Mouse (Mus musculus): Measurements from ENCODE around the gene A430005L14Rik. TPM values are rescaled to one million over a fixed set of nuclear protein-coding genes. Genes with fewer than 3 reads are reported as not detected.

Gene A430005L14Rik
- polyA plus RNA-seq, 1 experiment = 43.1 TPM

- Histone ChIP-seq H3K27me3 (ENCODE audit: control insufficient read depth, insufficient read depth, low read length) (no peaks in the 10 kb centered on the region), H3K36me3 (ENCODE audit: control insufficient read depth, insufficient read depth, low read length) (peaks cover 74% of the 10 kb centered on the region), H3K27ac (ENCODE audit: insufficient read depth, low read depth, low read length) (no peak overlapping the region), H3K4me3 (ENCODE audit: low read depth, low read length) (no peak overlapping the region), H3K4me1 (ENCODE audit: control insufficient read depth, insufficient read depth, insufficient read length, low read length) (no peaks in the 10 kb centered on the region)
- TF ChIP-seq POLR2A (IDR thresholded peaks at IDR 0.05; ENCODE audit: low read depth, low read length) = no peak
- TF ChIP-seq CTCF (IDR thresholded peaks at IDR 0.05; ENCODE audit: extremely low read depth, insufficient read length, insufficient replicate concordance, low read depth, low read length) = no peak
- 91% methylated on average over 8 of the region's 8 CpGs for WGBS
Observed at GRCm38 (mm10) chr4:153993505-153993904, 36.5 kb downstream of the A430005L14Rik start.

- Histone ChIP-seq H3K4me1 (ENCODE audit: control insufficient read depth, insufficient read depth, insufficient read length, low read length) (no peaks in the 10 kb centered on the region), H3K36me3 (ENCODE audit: control insufficient read depth, insufficient read depth, low read length) (peaks cover 10% of the 10 kb centered on the region; the same call in 1 of the 2 replicates), H3K27ac (ENCODE audit: insufficient read depth, low read depth, low read length) (no peak overlapping the region), H3K4me3 (ENCODE audit: low read depth, low read length) (no peak overlapping the region), H3K27me3 (ENCODE audit: control insufficient read depth, insufficient read depth, low read length) (no peaks in the 10 kb centered on the region)
- no peak for TF ChIP-seq CTCF (IDR thresholded peaks at IDR 0.05; ENCODE audit: extremely low read depth, insufficient read length, insufficient replicate concordance, low read depth, low read length)
- no peak for TF ChIP-seq POLR2A (IDR thresholded peaks at IDR 0.05; ENCODE audit: low read depth, low read length)
- 90% methylated on average over 5 of the region's 5 CpGs for WGBS
Observed at GRCm38 (mm10) chr4:154005488-154005887, 48.5 kb downstream of the A430005L14Rik start.

- H3K36me3 ChIP-seq (ENCODE audit: control insufficient read depth, insufficient read depth, low read length) = peaks cover 10% of the 10 kb centered on the region; the same call in 1 of the 2 replicates
- no peak overlapping the region for H3K27ac ChIP-seq (ENCODE audit: insufficient read depth, low read depth, low read length)
- TF ChIP-seq CTCF (IDR thresholded peaks at IDR 0.05; ENCODE audit: extremely low read depth, insufficient read length, insufficient replicate concordance, low read depth, low read length) = no peak
- TF ChIP-seq POLR2A (IDR thresholded peaks at IDR 0.05; ENCODE audit: low read depth, low read length) = no peak
- no peak overlapping the region for H3K4me3 ChIP-seq (ENCODE audit: low read depth, low read length)
- 91% methylated on average over 6 of the region's 6 CpGs for WGBS
- no peaks in the 10 kb centered on the region for H3K27me3 ChIP-seq (ENCODE audit: control insufficient read depth, insufficient read depth, low read length)
- H3K4me1 ChIP-seq (ENCODE audit: control insufficient read depth, insufficient read depth, insufficient read length, low read length) = no peaks in the 10 kb centered on the region
Observed at GRCm38 (mm10) chr4:154006264-154006663, 49.2 kb downstream of the A430005L14Rik start.

- no peak overlapping the region for H3K27ac ChIP-seq (ENCODE audit: insufficient read depth, low read depth, low read length)
- no peak for TF ChIP-seq CTCF (IDR thresholded peaks at IDR 0.05; ENCODE audit: extremely low read depth, insufficient read length, insufficient replicate concordance, low read depth, low read length)
- no peak for TF ChIP-seq POLR2A (IDR thresholded peaks at IDR 0.05; ENCODE audit: low read depth, low read length)
- 71% methylated on average over 4 of the region's 4 CpGs for WGBS
- H3K27me3 ChIP-seq (ENCODE audit: control insufficient read depth, insufficient read depth, low read length) = no peaks in the 10 kb centered on the region
- H3K4me3 ChIP-seq (ENCODE audit: low read depth, low read length) = no peak overlapping the region
- peaks cover 6% of the 10 kb centered on the region; the same call in 1 of the 2 replicates for H3K36me3 ChIP-seq (ENCODE audit: control insufficient read depth, insufficient read depth, low read length)
- peaks cover 2% of the 10 kb centered on the region; the same call in 1 of the 2 replicates for H3K4me1 ChIP-seq (ENCODE audit: control insufficient read depth, insufficient read depth, insufficient read length, low read length)
Observed at GRCm38 (mm10) chr4:154007759-154008158, 50.7 kb downstream of the A430005L14Rik start.

- TF ChIP-seq CTCF (IDR thresholded peaks at IDR 0.05; ENCODE audit: extremely low read depth, insufficient read length, insufficient replicate concordance, low read depth, low read length) = no peak
- no peak for TF ChIP-seq POLR2A (IDR thresholded peaks at IDR 0.05; ENCODE audit: low read depth, low read length)
- Histone ChIP-seq H3K4me3 (ENCODE audit: low read depth, low read length) (peak overlapping the region; percentile 95), H3K27ac (ENCODE audit: insufficient read depth, low read depth, low read length) (no peak overlapping the region), H3K36me3 (ENCODE audit: control insufficient read depth, insufficient read depth, low read length) (peaks cover 17% of the 10 kb centered on the region), H3K4me1 (ENCODE audit: control insufficient read depth, insufficient read depth, insufficient read length, low read length) (peaks cover 13% of the 10 kb centered on the region), H3K27me3 (ENCODE audit: control insufficient read depth, insufficient read depth, low read length) (no peaks in the 10 kb centered on the region)
- 26% methylated on average over 13 of the region's 13 CpGs for WGBS
Observed at GRCm38 (mm10) chr4:154010907-154011645, 54.0 kb downstream of the A430005L14Rik start.

Other genes starting within 250 kb of the A430005L14Rik start
- 15.4 and 30.5 TPM in 2 replicates for gene Dffb, start 17.9 kb downstream of the A430005L14Rik start, polyA plus RNA-seq (2012; rRNA removed)
- gene Cep104, start 18.0 kb downstream of the A430005L14Rik start, polyA plus RNA-seq (2012; rRNA removed) = 5.5 and 9.3 TPM in 2 replicates
- gene Lrrc47, start 54.5 kb downstream of the A430005L14Rik start, polyA plus RNA-seq (2012; rRNA removed) = 33.6 and 63.5 TPM in 2 replicates
- gene Smim1, start 69.0 kb downstream of the A430005L14Rik start, polyA plus RNA-seq (2012; rRNA removed) = 6.5 and 11.0 TPM in 2 replicates
- not detected in 2 replicates for gene Ccdc27, start 85.4 kb downstream of the A430005L14Rik start, polyA plus RNA-seq (2012; rRNA removed)
- 0.14 and 0.58 TPM in 2 replicates for gene Trp73, start 183.0 kb downstream of the A430005L14Rik start, polyA plus RNA-seq (2012; rRNA removed)
- gene Wrap73, start 185.1 kb downstream of the A430005L14Rik start, polyA plus RNA-seq (2012; rRNA removed) = 10.9 and 16.9 TPM in 2 replicates
- 74.5 and 129 TPM in 2 replicates for gene Tprgl, start 203.4 kb downstream of the A430005L14Rik start, polyA plus RNA-seq (2012; rRNA removed)
- 1.7 and 3.5 TPM in 2 replicates for gene Megf6, start 213.5 kb downstream of the A430005L14Rik start, polyA plus RNA-seq (2012; rRNA removed)